Mouse (Mus musculus) heart, adult 2 months (tissue): Measurements from ENCODE around the gene Rnaseh2a.

ENCODE experiments used
- CTCF ChIP-seq: fragments of 200-600 bp; IDR thresholded peaks from 2 replicates; pipeline ENCODE4 v1.8.1; 2022; ENCODE audit warnings: antibody characterized with exemption, mild to moderate bottlenecking, moderate library complexity
- EP300 ChIP-seq: fragments of 200-500 bp; IDR thresholded peaks from 2 replicates; pipeline ENCODE4 v1.6.1; 2011; ENCODE audit warnings: low read depth, low read length, control low read depth; ENCODE audit not compliant: insufficient read depth
- POLR2A ChIP-seq: fragments of 200-500 bp; IDR thresholded peaks from 2 replicates; pipeline ENCODE4 v1.6.1; 2011; ENCODE audit warnings: mild to moderate bottlenecking, low read depth, low read length, control low read depth; ENCODE audit not compliant: insufficient read depth

- TF ChIP-seq CTCF (no peak), EP300 (no peak), POLR2A (no peak)
Measured at GRCm38 (mm10) chr8:84987903-84988302, 18.3 kb upstream of the Rnaseh2a start.
